Mouse (Mus musculus) ZHBTc4 (cell line): ENCODE results near the gene Col4a1.

ENCODE experiments used
- DNase-seq: peaks from one replicate; pipeline ENCODE4 v3.0.0-alpha.2; 2011; ENCODE audit warnings: low read depth, low spot score

The Col4a1 gene

DNA sequence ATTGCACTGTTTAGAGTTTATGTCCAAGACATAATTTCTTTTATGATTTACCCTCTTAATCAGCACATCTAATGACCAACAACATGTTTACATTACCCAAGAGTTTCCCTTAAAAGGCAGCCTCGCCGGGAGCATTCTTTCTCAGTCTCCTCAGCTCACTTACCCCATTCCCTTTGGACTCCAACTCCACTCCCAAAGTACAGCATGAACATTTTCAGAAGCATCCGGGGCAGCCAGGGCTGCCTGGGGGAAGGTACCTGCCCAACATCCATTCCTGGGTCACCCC is 13.4 kb downstream of the Col4a1 start:
- no peak for DNase-seq

DNA sequence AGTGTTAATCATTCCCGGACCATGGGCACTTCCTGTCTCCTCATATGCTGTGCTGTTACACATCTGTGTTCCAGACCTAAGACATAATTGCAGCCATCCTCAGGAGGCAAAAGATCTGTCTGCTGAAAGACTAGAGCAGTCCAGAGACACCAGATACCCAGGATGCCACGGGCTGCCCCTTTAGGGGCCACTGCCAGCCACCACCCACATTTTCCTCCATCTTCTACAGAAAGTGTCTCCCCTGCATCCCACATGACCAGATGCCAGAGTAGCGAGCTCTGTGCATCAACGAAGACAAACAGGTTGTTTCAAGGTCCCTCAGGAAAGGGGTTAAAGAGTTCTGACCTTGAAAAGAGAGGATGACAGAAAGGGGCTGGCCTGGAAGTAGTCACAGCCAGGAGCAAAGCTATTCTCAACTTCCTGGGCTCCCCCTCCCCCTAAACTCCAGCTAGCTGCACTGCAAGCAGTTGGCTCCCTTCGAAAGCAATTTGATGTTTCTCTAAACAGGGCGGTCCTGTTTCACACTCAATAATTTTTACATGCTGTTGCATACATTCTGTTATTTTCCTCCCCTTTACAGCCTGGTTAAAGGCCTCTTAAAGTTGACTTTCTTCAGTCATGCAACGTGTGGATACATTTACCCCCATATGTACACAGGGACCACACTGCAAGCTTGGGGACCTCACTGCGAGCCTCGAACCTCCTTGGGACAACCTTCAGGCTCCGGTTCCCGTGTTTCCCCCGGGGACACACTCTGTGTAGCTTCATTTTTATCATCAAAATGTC is 13.9 kb downstream of the Col4a1 start:
- no peak for DNase-seq

DNA sequence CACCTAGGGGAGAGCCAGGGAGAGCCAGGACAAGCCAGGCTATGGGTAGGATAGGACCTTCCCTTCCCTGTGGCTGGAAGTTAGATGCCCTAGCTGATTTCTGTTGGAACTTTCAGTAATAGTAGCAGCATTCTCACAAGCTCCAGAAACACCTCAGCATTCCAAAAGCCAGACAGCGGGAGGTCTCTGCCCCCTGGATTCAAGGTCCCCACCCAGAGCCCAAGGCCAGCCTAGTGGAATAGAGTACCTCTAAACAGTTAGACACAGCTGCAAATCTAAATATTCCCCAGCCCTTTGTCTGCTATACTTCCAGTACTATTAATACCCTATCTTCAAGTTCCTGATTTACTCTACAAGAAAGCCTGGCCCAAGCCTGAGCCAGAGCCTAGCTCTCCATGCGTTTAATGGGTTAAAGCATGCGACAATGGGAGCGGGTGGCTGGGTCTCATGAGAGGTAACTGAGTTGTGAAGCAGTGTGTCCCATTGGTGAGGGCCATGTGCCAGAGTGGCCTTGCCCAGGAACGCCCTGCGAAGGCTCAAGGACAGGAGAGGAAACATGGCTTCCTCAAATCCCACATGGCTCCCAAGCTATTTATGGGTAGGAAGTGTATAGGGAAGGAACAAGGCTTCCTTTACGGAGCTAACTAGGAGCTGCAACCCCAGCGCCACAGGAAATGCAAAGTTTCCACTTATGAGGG is 15.3 kb downstream of the Col4a1 start:
- peak; percentile 70 for DNase-seq

DNA sequence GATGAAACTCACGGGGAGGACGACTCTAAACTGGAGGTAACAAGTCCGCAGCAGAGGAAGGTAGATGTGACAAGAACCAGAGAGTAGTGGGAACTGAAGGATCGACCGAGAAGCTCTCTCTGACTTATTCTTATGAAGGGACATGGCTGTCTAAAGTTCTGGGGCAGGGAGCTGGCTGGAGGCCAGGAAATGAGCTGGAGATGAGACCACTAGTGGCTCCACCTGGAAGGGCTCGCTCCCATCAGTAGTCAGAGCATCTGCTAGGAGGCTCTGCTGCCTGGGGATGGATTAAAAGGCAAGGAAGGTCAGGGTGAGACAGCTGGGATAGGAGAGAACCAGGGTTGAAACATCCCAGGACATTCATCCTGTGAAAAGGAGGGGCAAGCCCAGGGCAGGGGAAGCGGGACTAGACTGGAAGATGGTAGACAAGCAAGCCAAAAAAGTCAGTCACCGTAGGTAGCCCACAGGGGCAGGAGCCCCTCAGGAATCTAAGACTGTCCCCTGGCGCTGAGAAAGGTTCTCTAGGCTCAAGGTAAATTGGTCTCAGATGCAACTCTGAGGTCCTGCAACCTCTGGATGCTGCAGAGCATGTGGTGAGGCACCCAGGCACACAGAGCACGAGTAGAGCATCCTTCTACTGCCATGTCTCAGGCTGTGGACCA is 16.2 kb downstream of the Col4a1 start:
- no peak for DNase-seq

DNA sequence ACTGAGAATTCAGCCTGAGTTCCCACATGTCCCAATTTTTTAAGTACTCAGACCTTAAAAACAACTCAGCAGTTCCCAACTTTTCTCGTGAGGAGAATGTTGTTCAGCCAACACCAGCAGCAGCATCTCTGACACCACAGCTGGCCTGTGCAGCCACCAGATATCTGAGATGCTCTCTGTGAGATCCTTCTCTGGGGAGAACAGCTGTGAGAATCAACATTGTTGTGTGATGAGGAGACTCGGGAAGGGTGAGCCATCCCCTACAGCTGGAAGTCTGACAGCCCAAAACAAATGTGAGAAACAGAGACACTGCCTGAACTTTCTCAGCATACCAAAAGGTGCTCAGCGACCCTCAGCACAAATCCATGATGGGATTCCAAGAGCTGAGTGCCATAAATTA is 20.0 kb downstream of the Col4a1 start:
- DNase-seq: no peak

DNA sequence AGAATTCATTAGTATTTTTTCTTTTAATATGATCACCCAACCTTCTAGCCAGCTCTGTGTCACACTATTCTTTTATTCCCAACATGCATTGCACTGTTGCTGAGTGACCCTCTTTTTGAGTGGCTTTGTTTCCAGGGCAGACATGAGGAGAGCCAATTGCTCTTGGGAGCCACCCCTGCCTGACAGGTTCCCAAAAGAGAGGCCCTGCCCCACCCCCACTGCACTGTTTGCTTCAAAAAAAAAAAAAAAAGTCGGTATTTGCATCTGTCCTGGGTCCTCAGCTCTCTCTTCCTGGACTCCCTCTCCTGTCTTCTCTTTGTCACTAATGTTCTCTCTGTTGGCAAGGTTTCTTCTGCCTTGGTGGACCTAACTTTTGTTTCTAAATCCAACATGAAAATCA is 22.1 kb downstream of the Col4a1 start:
- DNase-seq: no peak

DNA sequence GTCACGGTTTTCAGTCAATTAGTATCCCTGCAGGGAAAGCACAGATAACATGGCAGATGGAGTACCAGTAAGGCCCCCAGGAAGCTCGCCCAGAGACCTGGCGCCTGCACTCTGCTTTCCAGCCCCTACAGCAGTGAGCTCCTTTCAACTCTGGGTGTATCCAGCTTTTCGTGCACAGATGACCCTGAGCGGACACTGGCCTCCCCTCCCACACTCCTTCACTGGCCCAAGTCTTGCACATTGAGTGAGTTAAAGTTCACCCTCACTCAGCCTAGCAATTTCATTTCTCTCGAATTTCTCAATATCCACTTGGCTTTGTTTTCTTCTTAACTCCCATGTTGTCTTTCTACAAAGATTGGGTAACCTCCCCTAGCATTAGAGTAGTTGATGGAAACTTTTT is 24.3 kb downstream of the Col4a1 start:
- DNase-seq: no peak

DNA sequence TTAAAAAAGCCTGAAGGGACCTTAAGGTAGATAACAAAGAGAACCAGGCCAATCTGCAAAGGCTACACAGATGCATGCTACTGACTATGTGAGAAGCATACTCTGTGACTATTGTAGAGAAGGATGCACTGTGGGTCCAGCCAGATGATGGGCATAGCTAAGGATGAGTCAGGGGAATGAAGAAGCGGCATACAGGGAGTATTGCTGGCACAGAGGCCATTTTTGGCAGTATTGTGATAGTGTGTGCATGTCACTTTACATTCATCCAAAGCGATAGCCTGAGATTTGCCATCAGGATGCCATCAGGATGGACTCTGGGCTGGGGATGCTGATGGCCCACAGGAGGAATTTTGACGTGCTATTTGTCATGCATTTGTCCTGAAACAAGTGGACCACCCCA is 25.5 kb downstream of the Col4a1 start:
- DNase-seq: no peak

DNA sequence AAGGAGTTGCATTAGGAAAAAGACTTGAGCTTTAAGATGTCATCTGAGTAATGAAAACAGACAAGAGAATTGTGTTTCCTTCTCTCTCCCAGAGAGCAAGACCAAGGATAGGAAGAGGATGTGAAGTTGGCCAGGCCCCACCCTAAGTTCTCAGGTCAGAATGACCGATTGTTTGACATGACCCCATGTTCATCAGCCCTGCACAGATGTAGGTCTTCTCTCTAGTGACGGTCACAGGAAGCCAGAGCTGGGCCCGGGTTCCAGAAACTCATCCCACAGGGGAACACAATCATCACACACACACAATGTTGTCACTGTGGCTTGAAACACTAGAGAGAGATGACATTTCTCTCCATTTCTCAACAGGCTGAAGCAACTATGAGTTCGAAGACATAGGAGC is 27.2 kb downstream of the Col4a1 start:
- DNase-seq: no peak

DNA sequence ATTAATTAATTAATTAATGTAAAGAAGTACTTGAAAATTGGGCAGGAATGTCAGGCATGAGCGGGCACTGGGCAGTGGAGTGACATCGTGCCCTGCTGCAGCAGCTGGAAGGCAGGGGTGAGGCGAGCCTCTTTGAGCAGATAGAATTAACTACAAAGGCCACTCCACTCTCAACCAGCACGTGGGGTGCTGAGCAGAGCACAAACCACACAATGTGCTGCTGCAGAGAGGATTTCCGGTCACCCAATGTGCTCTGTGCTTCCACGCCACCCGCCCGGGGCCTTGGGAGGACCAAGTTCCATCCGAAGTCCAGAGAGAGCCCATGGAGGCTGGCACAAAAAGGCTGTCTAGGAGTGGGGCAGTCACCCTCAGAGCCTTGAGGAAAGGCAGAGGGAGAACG is 29.4 kb downstream of the Col4a1 start:
- no peak for DNase-seq

DNA sequence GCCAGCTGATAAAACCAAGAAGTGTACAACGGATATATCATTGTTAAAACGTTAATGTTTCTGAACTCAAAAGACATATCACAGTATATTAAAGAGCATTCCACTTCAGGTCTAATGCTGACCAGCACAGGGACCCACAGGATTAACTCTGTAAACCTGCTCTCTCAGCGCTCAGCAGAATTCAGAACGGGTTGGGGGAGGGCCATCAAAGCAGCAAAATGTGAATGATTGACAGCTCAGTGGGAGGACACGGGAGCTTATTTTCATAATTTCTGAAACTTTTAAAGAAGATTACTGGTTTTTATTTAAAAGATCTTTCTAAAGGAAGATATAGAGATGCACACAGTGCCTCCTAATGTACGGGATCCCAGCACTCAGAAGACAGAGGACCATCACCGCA is 29.9 kb downstream of the Col4a1 start:
- DNase-seq: no peak

DNA sequence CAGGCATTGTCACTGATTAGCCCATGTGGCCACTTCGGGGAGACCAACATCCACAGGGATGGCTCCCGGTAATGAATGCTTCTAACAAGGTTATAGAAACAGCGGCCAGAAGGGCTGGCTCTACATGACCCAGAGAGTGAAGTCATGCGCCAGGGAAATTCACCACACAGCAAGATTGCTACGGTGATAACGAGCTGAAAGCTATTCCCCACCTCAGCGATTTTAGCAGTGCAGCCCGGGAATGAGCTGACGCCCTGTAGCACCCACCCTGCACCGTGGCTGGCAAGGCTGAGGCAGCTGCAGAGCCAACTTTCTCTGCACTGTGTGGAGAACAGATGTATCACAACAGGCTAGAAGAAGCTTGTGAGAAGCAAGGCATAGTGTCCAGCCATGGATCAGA is 30.5 kb downstream of the Col4a1 start:
- no peak for DNase-seq

DNA sequence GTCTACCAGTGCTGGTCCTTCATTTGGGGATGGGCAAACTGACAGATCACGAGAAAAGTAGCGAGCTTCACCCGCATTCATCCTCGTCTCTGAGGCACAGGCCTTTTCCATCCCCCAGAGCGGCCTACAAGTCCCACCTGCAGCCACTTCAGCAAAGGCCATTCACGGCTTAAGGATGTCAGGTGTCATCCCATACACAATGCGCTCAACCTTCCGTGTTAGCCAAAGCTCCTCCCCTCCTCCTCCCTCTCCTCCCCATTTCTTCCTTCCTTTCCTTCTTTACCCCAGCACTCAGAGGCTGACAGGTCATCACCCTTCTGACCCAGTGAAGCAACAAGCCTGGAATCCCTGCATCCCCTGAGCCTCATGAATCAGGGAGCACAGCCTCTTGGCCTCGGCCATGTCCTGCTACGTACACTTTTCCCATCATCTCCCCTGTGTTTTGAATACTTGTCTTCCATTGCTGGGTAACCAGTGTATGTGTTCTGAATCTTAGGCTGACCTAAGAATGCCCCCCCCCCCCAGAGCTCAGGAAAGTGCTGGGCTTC is 31.8 kb downstream of the Col4a1 start:
- DNase-seq: no peak

DNA sequence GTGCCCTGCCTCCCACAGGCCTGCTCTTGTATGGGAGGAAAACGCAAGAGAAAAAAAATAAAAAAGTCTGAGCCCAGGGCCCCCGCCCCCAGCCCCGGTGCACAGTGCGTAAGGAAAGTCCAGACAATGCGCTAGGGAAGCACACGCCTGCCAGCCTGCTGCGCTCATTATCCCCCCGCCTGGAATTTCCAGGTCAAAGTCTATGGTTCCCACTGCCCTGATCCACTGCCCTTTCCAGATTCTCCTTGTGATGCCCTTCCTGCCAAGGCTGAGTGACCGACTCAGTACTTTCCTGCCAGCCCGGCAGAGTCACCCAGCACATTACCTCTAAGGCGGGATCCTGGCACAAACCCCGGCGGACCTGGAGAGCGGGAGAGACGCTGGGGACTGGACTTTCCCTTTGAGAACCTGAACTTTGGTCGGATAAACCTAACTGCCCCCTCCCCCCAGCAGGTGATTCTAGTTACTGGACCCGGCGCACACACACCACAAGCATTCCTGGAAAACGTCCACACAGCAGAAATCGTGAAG is 33.3 kb downstream of the Col4a1 start:
- peak; percentile 66 for DNase-seq

DNA sequence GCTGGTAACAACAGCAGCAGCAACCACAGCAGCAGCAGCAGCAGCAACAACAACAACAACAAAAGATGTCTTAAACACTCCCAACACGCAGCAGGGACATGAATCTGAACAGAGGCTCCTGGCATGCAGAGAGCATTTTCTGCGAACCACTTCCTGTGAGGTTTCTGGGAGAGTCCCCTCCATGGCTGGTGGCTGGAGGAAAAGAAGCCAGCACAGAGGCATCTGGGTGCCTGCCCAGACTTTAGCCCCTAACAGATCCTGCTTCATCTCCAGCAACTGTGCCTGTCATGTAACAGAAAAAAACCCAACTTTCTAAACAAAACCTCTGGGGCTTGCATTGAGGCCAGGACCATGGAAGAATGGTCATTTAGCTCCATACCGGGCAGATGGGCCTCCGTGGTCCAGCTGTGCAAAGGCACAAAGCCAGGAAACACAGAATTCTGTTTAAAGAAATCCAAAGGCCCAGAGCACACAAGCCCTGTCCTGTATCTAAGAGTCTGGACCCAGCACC is 34.5 kb downstream of the Col4a1 start:
- no peak for DNase-seq

DNA sequence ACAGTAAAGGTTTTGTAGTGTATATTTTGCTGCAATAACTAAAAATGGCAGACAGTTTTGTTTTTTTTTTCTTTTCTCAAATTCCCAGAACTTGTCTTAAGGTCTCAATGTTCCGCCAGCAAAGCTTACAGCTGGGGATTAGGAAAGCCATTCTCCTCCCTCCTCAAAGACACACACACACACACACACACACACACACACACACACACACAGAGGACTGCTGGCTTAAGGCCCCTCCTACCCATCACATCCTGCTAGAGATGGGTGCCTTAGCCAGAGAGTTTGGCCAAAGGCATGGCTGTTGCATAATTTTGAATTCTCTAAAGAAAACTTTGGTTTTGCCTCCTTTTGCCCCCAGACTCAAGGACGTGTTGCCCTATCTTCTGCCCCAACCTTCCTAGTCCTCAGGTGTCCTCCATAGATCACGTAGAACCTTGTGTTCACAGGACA is 35.0 kb downstream of the Col4a1 start:
- no peak for DNase-seq

DNA sequence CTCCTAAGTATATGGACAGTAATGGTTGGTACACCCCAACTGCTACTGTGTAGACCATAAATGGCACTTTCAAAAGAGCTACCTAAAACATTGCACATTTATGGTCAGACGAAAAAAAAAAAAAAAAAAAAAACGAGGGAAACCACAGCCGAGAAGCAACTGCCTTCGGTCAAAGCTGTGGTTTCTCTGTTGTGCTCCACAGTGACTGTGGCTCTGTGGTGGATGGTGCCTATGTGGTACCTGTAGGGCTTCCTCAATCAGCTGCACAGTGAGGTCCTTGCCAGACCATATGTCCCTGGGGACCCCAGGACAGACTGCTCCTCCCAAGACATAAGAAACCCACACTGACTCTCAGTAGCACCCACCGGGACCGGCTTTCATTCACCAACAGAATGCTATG is 36.3 kb downstream of the Col4a1 start:
- DNase-seq: no peak

DNA sequence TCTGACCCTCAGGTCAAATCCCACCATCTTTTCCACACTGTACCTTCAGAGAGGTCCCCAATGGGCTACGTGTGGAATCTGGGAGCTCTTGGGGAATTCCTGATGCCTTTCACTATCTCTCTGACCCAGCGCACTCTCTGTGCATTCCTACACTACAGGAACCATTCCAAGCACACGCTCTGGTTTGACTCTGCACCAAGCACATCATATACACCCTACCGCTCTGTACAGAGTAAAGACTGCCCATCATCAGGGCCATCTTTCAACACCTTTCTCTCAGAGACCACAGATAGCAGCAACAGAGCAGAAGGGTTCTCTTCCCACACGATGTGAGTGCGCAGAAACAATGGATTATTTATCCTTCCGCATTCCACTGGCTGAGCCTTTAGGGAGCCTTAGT is 38.2 kb downstream of the Col4a1 start:
- DNase-seq: no peak

DNA sequence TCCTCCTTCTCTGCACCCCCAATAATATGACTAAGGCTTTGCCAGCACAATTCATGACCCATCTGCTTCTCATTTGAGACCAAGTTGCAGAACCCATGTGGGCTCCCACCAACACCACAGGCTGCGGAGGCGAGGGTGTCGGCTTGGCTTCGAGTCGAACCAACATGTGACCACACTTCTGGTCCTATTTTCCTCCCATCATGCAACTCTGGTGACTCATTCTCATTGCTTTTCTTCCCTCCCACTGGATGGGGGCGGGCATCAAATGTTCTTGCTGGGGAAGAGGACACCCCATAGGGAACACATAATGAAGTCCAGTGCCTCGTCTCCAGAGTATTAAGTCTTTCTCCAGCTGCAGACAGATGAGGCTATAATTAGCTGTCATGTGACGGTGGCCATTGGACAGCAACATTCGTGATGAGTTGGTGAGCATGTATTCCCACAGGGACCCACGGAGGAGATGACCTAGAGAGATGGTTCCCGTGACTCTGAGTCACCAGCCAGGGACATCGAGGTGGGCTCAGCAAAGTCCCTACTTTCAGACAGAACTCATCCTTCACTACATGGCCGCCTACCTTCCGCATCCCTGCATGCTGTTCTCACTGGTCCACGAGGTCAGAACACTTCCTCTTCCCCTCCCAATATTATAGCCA is 39.0 kb downstream of the Col4a1 start:
- DNase-seq: no peak

DNA sequence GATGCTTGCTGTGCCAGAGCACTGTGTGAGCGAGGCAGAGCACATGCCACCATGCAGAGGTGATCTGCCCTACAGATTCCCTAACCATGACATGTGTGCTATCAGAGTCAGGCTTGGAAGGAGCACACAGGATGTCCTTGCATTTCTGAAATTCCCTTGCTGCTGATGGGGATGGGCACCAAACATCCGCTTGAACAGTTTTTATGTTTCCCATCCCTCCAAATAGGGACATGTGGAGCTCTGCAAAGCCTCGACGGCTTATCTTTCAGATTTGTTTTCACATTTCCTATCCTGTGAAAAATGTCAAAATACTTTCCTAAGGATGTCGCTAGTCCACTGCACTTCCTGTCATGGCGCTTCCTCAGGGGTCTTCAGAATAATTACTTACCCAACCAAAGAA is 40.4 kb downstream of the Col4a1 start:
- DNase-seq: no peak

DNA sequence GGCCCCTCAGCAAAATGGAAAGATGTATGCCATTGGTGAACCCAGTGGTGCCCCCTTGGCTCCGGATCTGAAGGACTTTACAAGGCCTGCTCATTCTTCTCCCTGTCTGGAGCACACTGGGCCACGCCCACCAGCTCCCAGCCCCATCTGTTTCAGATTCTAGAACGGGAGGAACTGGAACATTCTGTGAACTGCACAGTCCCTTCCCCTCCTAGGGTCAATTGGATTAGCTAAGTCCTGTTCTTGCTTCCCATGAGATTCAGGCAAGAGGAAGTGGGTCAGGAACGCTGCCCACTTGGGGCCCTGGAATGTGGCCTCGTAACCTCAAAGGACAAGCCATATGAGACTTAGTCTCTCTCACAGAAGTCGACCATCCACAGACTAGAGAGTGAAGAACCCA is 41.8 kb downstream of the Col4a1 start:
- DNase-seq: no peak

DNA sequence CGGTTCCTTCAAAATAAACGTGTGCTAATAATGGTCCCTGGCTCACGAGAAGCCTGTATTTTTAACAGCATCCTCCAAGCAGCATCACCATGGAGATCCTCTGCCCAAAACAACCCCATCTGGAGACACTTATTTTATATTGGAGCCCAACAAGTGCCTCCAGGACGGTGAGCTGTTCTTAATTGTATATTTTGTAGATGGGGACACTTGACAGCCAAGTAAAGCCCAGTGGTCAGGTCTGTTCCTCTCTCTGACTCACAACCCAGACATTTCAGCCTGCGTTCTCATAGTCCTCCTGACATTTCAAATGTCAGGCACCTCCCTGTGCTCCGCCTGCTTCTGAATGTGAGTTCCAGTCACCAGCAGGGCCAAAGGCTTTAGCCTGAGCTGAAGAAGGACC is 43.9 kb downstream of the Col4a1 start:
- DNase-seq: no peak
